Mouse (Mus musculus) c-Kit-positive CD71-positive TER-119-positive erythroid progenitor cells, embryonic 14.5 days (primary cell): ENCODE data around the gene Suds3.
A peak's percentile ranks its signal among the peaks of the same experiment; 100 is the strongest.

Experiments
- DNase-seq: peaks from one replicate; pipeline ENCODE4 v3.0.0-alpha.2; 2013; ENCODE audit warnings: low spot score

Suds3 gene

DNA sequence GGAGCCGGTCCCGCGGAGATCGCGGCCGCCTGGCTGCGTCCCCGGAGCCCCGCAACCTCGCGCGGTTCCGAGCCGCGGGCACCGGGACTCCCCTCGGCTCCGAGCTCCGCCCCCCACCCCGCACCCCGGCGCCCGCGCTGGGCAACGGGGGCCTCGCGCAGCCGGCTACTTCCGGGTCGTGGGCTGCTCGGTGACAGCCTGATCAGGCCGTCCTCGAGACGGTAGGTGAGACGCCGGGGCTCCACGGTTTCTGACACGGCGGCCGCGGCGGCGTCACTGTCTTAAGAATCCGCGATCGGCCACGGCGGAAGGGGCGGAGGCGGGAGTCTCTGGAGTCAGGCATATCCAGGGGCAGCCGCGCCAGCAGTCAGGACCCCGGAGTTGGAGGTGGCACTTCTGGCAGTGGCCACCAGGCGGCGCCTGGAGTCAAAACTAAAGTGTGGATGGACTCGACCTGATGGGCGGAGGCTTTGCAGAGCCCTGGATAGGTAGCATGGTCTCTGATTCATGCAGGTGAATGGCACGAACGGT is at the start of gene Suds3:
Suds3 (minus strand) TSS at position 278 of the 531 bp plus-strand sequence.
- DNase-seq: peak; percentile 91

DNA sequence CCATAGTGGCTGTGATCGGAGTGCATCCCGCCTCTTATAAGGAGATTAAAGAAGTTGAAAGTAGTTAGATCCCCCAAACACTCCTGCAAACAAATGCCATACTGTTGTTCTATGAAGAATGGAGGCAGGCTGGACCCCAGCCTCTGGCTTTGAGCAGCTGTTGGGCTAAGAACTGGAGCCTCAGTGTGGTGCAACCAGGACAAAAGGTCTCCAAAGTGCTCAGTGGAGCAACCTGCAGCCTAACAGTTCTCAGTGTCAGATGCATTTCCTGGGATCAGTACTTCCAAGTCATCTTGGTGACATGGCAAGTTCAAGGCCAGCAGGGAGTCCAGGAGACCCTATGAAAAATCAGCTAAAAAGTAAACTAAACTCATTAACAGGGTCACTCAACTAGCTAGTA is 49.0 kb upstream of the Suds3 start:
- no peak for DNase-seq

DNA sequence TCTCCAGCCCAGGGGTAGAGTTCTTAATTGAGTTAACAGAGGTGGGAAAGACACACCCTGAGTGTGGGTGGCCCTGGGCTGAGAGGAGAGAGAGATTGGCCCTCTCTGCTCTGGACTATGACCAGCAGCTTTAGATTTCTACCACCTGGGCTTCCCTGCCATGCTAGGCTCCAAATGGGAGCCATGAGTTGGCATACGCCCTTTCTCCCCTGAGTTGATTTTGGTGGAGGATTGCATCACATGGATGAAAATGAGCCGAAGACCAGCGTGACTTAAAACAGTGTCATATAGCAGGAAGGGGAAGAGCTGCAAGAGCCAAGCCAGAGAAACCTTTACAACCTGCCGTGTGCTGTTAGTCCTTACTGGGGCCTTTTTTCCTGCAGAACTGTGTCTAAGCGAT is 48.6 kb upstream of the Suds3 start:
- DNase-seq: no peak

DNA sequence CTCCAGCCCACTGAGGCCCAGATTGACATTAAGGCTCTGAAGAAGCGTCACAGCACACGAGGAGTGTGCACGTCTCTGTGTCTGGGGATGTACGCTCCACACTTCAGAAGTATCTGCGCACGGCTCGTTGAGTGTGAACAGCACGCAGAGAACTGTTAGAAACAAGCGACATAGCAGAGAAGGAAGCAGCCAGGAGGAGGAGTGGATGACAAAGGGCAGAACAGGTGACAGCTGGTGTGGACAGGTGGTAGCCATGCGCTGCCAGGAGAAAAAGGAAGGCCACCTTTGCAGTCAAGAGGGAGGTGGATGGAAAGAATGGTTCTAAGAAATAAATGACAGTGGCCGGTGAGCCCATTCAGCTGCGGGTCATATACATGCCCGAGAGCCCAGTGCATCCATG is 47.9 kb upstream of the Suds3 start:
- no peak for DNase-seq

DNA sequence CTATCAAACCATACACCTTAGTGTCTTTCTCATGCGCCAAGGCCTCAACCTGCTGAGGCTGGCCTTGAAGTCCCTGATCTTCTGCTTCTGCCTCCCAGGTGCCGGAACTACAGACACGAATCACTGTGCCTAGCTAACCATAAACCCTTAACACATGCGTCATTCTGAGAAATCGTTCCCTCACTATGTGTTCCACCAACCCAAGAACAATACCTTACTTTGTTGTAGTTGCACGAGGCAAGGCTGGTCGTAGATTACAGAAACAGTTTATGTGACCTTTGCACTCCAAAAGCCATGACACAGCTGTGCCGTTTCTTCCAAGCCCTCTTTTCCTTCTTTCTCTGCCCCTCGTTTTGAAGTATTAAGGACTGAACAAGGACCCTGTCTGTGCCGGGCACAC is 44.6 kb upstream of the Suds3 start:
- DNase-seq: no peak

DNA sequence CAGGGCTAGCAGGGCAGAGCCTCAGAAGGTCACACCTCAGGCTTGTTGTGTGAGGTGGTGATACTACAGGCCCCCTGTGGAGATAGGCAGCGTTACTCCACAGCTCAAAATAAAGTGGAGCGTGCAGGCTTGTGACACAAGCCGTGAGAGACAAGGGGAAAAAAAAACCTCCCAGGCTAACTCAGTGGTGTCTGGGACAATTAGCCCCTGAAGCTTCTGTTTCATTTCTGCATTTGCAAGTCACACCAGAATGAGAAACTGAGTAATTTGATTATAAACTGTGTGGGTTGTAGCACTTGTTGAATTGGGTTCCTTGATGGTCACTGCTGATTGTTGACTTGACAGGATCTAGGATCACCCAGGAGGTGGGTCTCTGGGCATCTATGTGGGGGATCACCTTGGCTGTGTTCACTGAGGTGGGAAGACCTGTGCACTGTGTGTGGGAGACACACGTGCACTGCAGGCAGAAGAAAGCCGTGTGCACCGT is 43.9 kb upstream of the Suds3 start:
- no peak for DNase-seq

DNA sequence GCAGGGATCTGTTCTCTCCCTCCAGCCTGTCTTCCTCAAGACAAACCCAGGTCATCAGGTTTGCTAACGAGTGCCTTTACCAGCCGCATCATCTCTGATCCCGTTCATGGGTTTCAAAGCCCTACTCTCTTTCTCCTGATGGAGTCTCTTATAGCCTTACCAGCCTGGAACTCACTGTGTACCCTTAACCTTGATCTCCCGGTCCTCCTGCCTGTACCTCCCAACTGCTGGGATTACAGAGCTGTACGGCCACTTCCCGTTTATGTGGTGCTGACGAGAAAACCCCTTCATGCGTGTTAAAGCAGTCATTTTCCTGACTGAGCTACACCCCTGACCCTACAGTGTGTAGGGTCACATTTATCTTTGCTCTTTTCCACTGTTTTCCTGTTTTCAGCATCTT is 43.4 kb upstream of the Suds3 start:
- no peak for DNase-seq

DNA sequence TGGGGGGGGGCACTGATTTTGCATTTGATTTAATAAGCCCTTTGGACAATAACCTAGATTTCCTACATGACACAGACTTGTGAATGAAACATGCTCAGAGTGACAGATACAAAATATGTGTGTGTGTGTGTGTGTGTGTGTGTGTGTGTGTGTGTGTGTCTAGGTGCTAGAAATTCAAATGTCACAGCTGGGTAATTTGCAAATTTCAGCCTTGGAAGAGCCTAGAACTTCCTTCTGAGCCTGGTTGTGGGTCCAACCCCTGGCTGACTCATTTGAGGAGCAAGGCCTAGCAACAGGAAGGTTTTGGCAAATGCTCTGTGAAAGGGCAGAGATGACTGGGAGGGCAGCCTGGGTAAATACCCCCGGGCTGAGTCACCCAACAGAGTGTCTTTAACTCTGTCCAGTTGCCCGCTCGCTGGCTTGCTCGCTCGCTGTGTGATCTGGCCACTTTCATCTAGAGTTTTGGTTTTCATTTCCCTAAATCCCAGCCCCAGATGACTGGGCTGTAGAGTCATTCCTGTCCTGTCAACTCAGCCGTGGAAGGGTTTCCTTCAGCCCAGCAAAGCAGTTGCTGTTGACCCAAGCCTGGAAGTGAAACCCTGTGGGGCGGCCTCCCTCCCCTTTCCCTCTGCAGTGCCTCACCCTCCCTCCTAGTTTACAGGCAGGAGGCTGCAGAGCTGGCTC is 42.6 kb upstream of the Suds3 start:
- DNase-seq: no peak

DNA sequence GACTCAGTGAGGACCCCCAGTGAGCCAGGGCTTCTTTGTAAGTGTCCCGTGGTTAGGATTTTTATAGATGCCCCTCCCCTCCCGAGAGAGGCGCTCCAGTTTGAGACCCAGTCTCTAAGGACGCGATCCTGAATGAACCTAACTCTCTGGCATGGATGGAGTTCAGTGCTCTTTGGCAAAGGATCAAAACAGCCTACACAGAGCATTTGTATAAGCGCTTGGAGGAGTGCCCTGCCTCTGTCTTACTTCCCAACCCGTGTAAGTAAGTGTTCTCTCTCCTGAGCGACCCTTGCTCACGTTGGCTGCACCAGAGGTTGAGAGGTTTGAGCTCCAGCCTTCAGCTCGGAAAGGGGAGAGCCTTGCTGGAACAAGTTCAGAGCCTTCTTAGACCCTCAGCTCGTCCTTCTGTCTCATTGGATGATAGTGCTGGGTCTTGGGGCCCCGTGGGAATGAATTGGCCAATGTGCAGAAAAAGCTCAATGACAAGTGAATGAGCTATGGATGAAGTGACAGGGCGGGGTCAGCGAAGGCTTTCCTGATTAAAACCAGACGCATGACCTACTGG is 37.7 kb upstream of the Suds3 start:
- DNase-seq: no peak

DNA sequence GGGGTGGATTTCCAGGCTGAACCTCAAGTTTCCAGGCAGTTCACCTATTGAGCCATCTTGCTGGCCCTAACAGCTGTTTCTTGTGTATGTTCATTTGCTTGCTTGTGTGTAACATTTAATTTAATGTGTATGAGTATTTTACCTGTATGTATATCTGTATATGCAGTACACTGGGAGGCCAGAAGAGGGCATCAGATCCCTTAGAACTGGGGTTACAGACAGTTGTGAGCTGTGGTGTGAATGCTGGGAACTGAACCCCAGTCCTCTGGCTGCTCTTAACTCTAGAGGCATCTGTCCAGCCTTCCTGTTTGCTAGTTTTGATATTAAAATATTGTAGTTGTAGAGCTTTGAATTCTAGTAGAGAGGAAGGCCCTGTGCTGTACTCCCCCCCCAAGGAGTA is 37.0 kb upstream of the Suds3 start:
- DNase-seq: no peak

DNA sequence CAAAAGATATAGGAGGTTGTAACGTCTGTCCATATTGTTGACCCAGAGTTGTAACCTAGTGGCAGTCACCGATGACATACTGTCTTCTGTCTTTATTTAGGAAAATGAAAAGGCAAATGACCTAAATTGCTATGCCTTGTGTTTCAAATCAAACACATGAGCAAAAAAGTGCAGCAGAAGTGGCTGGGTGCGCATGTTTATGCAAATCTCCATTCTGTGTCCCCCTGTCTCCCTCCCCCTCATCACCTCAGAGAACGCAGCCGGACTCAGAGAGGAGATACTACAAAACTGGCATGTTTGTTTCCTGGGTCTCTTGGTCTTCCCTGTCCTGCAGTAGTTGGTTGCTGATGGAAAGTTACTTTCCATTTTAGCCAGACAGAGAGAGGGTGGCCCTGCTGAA is 34.2 kb upstream of the Suds3 start:
- DNase-seq: no peak

DNA sequence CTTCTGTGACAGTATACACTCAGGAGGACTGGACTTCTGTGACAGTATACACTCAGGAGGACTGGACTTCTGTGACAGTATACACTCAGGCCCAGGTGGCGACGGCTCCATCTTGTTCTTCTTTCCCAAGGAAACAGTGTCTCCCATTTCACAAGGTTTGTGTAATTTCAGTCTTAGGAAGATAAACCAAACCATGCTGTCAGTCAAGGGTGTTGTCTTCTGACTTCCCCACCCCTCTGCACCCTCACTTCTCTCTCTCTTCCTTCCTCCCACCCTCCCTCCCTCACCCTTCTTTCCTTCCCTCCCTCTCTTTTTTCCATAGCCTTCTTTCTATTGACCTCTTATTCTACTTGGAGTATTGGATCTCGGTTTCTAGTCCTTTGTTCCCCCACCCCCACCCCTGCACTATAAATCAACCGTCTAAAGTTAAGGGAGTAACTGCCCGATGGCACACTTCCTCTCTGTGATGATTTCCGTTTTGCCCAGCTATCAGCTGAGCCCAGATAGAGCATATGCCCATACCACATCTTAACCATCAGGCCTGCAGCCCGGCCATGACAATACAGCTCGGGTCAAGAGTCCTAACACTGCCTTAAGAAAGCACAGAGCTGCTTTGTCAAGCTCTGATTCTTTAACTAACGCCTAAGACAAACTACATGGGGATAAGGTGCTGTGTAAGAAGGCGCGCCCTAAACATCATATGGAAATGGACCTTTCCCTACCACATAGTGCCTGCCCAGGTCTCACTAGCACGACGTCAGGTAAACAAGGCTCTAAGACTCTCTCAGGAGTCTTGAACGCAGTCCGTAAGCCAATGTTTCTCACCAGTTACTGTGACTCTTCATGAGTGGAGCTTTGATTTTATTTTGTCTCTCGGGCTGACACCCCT is 33.4 kb upstream of the Suds3 start:
- no peak for DNase-seq

DNA sequence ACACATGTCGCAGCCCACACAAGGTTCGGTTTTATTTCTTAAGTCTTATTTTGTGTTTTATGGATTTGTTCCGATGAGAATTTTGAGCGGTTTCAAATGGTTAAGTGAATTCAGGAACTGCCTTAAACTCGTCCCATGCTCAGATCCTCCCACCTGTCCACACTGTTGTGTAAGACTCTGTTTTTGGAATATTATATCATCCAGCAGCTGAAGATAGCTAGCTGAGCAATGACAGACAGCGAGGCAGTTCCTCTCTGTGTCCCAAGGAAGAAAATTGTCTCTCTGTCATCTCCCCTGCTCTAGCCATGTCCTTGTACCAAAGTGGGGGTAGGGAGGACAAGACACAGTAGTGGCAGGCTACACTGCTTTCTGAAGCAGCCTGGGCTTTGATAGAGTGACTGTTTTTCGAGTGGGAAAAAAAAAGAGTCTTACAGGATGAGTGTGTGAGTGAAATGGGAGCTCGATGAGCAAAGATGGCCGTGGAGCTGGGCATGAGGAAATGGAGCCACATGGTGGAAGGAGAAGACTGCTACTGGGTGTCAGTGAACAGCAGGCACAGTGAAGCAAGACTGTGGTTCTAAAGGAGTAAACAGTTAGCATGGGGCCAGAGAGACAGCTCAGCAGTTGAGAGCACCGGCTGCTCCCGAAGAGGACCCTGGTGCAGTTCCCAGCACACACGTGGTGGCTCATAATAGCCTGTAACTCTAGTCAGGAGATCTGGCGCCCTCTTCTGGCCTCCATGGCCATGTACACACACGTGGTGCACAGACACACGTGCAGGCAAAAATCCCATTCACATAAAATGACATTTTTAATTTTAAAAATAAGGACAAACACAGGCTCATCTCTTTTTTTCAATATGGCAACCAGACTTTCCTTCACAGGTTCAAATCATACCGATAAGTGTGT is 31.5 kb upstream of the Suds3 start:
- DNase-seq: no peak

DNA sequence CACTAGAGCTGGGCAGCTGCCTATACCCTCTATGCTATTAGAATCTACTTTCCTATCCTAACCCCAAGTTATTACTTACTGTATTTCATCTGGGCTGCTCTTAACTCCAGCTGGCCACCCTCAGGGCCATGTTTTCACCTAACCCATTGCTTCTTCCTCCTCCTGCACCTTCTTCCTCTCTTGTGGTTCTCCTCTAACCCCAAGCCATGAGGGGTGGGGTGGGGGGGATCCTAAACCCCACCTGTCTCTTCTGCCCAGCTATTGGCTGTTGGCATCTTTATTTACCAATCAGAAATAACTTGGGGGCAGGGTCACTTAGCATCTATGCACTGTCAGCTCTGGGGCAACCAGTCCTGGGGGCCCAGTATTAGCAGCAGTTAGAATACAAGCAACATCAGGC is 30.3 kb upstream of the Suds3 start:
- DNase-seq: no peak

DNA sequence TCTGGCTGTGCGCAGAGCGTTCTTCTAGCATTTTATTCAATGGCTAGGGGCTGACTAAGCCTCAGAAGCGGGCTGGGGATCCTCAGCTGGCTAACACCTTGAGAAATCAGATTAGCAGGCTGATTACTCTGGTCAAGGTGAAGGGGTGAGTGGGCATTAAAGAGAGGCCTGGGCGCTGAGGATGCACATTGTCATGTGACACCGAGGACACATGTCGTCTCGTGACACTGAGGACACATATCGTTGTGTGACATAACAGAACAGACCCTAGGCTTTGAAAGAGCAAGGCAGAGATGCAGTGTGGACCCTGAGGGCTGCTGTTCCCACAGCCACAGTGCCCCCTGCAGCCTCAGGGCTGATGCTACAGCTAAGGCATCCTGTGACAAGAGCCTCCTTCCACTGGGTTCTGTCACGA is 27.8 kb upstream of the Suds3 start:
- DNase-seq: no peak

DNA sequence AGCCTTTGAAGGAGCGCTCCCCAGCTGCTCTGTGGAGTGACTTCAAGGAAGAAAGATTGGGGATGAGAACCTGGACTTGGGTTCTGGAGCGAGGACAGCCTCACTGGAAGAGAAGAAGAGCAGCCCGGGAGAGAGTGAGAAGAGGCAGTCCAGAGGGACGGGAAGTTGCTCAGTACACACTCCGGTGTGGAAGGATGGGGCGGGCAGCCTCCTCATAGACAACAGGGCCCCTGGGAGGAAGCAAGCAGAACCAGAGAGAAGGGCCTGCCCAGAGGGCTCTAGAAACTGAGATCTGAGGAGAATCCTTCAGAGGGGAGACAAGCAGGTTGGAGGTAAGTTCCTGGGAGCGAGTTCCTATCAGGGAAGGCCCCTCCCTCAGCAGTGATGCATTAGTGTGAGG is 24.5 kb upstream of the Suds3 start:
- DNase-seq: no peak

DNA sequence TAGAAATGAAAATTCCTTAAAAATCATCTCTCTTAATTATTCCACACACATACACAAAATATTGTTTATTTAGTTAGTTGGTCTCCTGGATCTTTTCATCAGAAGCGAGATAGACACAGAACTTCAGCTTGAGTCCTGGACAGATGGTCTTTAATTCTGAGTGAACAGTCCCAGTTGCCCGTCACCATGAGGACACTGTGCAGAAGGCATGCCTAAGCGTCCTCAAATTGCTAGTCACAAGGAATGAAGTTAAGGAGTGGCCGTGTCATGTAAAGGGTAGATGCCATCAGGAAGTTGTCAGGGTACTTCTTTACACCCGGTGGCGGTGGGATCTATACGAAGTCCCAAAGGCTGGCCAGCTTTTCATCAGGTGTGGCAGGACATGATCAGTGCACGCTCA is 23.9 kb upstream of the Suds3 start:
- no peak for DNase-seq

DNA sequence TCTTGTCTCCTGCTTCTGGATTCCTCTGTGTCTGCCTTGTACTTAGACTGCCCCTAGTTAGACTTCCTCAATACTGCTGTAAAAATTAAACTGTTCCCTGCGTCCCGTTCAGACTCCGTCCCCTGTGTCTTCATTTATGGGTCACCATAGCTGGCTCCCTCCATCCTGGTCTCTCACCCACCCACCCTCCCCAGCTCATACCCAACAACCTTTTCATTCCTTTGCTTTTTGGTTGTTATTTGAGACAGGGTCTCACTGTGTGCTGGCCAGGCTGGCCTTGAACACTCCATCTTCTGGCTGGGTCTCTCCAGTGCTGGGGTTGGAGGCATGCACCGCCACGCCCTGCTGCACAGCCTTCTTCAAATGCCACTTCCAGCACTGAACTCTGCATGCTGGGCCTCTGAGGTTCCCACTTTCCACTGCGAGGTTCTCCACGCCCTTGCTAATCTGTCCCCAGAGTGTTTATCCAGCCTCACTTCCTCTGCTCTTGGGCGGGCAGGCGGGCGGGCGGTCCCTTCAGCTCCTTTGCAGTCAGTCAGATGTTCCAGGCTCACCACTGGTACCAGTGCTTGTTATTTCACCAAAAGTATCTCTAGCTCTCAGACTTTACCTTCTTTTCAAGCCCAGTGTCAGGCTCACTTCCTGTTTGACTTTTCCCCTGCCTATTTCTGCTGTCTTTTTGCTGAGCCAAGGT is 22.5 kb upstream of the Suds3 start:
- DNase-seq: peak; percentile 80

DNA sequence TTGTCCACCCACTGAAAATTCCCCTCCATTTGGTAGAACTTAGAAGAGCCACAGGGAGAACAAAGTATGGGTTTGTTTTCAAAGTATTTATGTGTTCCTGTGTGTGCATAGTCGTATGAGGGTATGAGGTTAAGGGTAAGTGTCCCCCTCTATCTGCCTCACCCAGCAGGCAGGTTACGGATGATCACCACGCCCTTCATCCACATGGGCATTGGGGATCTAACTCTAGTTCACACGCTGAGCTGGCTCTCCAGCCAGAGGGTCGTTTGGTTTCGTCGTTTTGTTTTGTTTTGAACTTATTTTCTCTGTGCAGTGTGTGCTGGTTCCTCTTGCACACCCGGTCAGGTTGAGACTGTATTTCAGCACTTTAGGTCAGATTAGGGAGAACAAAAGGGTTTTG is 21.7 kb upstream of the Suds3 start:
- peak; percentile 62 for DNase-seq

DNA sequence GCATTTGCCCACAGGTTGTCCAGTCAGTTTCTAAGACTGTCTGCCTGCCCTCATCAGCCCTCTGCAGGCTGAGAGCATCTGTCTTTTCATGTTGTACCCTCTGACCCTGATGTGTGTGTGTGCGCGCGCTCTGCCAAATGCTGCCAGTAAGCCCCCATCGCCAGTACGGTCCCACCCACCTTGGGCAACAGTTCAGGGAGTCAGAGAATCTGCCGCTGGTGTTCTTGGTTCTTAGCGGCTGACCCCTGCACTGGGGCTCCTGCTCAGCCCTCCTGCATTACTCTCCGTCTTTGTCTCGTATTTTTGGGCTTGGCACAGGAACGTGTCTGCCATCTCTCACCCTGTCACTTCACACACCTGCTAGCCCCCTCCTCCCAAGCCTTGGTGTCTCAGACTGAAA is 21.1 kb upstream of the Suds3 start:
- DNase-seq: no peak

DNA sequence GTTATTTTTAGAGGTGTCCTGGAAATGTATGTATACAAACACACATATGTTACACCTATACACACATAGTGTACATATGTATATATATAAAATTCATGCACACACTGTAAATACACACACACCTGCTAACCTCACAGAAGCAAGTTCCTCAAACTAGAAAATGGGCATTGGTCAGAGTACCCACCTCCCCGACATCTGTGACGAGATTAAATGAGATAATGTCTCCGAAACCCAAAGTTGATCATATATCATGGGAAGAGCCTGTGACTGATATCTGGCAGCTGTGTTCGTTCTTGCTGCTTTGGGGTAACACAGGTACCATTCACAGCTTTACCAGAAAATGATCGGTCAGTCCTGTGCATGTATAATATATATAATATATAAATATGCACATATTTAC is 20.7 kb upstream of the Suds3 start:
- no peak for DNase-seq
